Mouse (Mus musculus) heart, adult 2 months (tissue): ENCODE results near the gene Zfp58. TPM values are rescaled to one million over a fixed set of nuclear protein-coding genes. Genes with fewer than 3 reads are reported as not detected.
A peak's percentile ranks its signal among the peaks of the same experiment; 100 is the strongest.

ENCODE experiments used
- DNase-seq, 2 experiments: peaks; one replicate each; pipeline ENCODE4 v3.0.0; 2021
- H3K27ac ChIP-seq: fragments of 200-600 bp; 2 replicates; pipeline ENCODE4 v1.8.1; 2022
- H3K27me3 ChIP-seq: fragments of 200-500 bp; 2 replicates; pipeline ENCODE4 v1.6.1; 2012; ENCODE audit warnings: mild to moderate bottlenecking, low read length, inconsistent platforms, mixed read lengths; ENCODE audit not compliant: control insufficient read depth, insufficient read depth
- H3K36me3 ChIP-seq: fragments of 200-500 bp; 2 replicates; pipeline ENCODE4 v1.6.1; 2012; ENCODE audit warnings: low read length, inconsistent platforms; ENCODE audit not compliant: control insufficient read depth, insufficient read depth
- H3K4me1 ChIP-seq: fragments of 200-500 bp; 2 replicates; pipeline ENCODE4 v1.6.1; 2011; ENCODE audit warnings: low read length; ENCODE audit not compliant: control insufficient read depth, insufficient read depth
- H3K4me3 ChIP-seq: fragments of 200-600 bp; 2 replicates; pipeline ENCODE4 v1.8.1; 2022
- H3K79me2 ChIP-seq: fragments of 200-500 bp; replicated peaks from 2 replicates; pipeline ENCODE4 v1.6.1; 2012; ENCODE audit warnings: mild to moderate bottlenecking, inconsistent platforms, low read length, moderate library complexity, mixed read lengths; ENCODE audit not compliant: control insufficient read depth, insufficient read depth
- H3K9ac ChIP-seq: fragments of 200-500 bp; 2 replicates; pipeline ENCODE4 v1.6.1; 2012; ENCODE audit warnings: low read depth, mild to moderate bottlenecking, control low read depth, inconsistent platforms, low read length, mixed read lengths
- CTCF ChIP-seq: fragments of 200-600 bp; IDR thresholded peaks from 2 replicates; pipeline ENCODE4 v1.8.1; 2022; ENCODE audit warnings: antibody characterized with exemption, mild to moderate bottlenecking, moderate library complexity
- EP300 ChIP-seq: fragments of 200-500 bp; IDR thresholded peaks from 2 replicates; pipeline ENCODE4 v1.6.1; 2011; ENCODE audit warnings: low read depth, low read length, control low read depth; ENCODE audit not compliant: insufficient read depth
- POLR2A ChIP-seq: fragments of 200-500 bp; IDR thresholded peaks from 2 replicates; pipeline ENCODE4 v1.6.1; 2011; ENCODE audit warnings: mild to moderate bottlenecking, low read depth, low read length, control low read depth; ENCODE audit not compliant: insufficient read depth
- WGBS: fragments of 180-500 bp; shearing (Covaris S2); methylation state at CpG from one replicate; pipeline ENCODE4 v1.1.7; 2018; 5-methylcytosine and 5-hydroxymethylcytosine counted together
- intact Hi-C: fragments of 180-260 bp; cut with DNase I; formaldehyde crosslinking; loops from one replicate; pipeline ENCODE4 v1.15.1; 2025
- long read RNA-seq: library from polyadenylated mRNA; stranded (forward); transcript quantifications from one replicate; pipeline ENCODE4 v2.0.0, GENCODE M21; 2021
- polyA plus RNA-seq: library from polyadenylated mRNA; depleted of rRNA; stranded (reverse); fragments of >200 nt; gene quantifications from 2 replicates; pipeline ENCODE4 v1.2.3, GENCODE M21; 2012; rRNA removed
- total RNA-seq, 2 experiments: library from RNA; stranded (reverse); gene quantifications; 2 replicates each; pipeline ENCODE4 v1.2.3; 2021

Zfp58 gene
- total RNA-seq: 1 to 10 TPM; 3.7 to 4.4 TPM
- 0.80 and 1.8 TPM in 2 replicates for polyA plus RNA-seq
- long read RNA-seq, partial matches to known transcripts: 0 of 2 reads
- long read RNA-seq, other reads (novel, unspliced or antisense): 0 of 2 reads

DNA sequence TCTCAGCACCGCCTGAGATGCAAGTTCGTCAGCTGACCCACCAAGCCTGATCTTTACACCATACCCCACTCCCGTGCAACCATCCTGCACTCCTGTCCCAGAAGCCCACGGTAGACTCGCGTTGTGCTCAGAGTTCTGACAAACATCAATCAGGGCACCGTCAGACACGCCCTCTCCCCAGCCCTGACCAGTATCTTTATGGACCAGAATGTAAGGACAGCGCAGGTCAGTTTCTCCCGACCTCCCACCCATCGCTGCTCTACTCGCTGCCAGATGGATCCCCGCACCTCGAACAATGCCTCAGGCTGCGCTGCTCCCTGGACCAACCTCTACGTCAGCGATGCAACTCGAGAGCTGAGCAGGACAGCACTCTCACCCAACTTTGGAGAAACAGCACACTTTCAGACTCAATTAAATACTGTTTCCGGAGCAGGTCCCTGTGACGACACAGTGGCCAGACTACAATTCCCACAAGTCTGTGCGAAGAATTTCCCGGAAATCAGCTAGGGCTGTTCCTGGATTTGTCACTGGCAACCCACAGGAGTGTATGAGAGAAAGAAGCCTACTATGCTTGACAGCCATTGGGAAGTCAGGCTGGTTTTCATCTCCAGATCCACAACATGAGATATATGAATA lies at the start of gene Zfp58:
Gene Zfp58 (minus strand): TSS at position 472 of the 636 bp plus-strand sequence.
- Histone ChIP-seq H3K79me2 (no peaks in the 10 kb centered on the region), H3K27ac (peak within 1 kb of the TSS; percentile 74), H3K27me3 (no peaks in the 10 kb centered on the region), H3K36me3 (no peaks in the 10 kb centered on the region), H3K4me3 (peak within 1 kb of the TSS; percentile 69), H3K4me1 (no peaks in the 10 kb centered on the region), H3K9ac (peak within 1 kb of the TSS; percentile 83)
- peak; percentile 78 for TF ChIP-seq POLR2A
- TF ChIP-seq CTCF: no peak
- 0 out of 2 replicates have a peak, but pooled peaks have one; percentile 28 for TF ChIP-seq EP300
- intact Hi-C loops: loop anchor here (1.0 to 5.0 kb wide), 3 partner anchors 15 to 257 kb away; partner anchors contain the start of genes Gm26965, Zfp85, Zfp87 and Zfp874b
- under 1% methylated on average over 22 of the region's 22 CpGs for WGBS
- DNase-seq: peak; percentile 88

DNA sequence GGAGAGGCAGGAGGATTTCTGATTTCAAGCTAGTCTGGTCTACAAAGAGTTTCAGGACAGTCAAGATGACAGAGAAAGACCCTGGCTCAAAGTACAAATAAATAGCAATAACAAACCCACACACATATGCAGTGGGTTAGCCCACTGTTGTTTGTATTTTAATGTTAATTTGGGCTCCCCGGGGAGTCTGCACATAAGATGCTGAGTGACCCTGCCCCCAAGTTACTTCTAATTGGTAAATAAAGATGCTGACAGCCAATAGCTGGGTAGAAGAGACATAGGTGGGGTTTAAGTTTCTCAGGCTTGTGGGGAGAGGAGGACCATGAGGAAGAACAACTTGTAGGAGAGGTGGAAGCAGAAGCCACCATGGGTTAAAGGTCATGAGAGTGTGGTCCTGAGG lies 45.6 kb upstream of the Zfp58 start:
- 87% methylated on average over 1 of the region's 1 CpGs for WGBS
- intact Hi-C loops: no loop called here
- H3K36me3 ChIP-seq: peaks cover 9% of the 10 kb centered on the region

GRCm38 (mm10) chr13:67527049-67527730 lies 26.8 kb upstream of the Zfp58 start:
- H3K4me3 ChIP-seq: no peak overlapping the region
- H3K9ac ChIP-seq: no peak overlapping the region
- no peaks in the 10 kb centered on the region for H3K27me3 ChIP-seq
- no peak for DNase-seq
- no peaks in the 10 kb centered on the region for H3K36me3 ChIP-seq
- peaks cover 2% of the 10 kb centered on the region; the same call in 1 of the 2 replicates for H3K79me2 ChIP-seq
- H3K27ac ChIP-seq: no peak overlapping the region
- 77% methylated on average over 3 of the region's 3 CpGs for WGBS
- intact Hi-C loops: loop anchor here (2.0 to 10.0 kb wide), 5 partner anchors 26 to 422 kb away; partner anchors contain the start of genes Gm28044, Gm28557, Zfp595 and Zfp748
- peaks cover 1% of the 10 kb centered on the region for H3K4me1 ChIP-seq
- TF ChIP-seq POLR2A: no peak
- TF ChIP-seq CTCF: no peak
- no peak for TF ChIP-seq EP300

More for the DNA sequence above, 45.6 kb upstream of the Zfp58 start:
- H3K27me3 ChIP-seq: no peaks in the 10 kb centered on the region
- H3K79me2 ChIP-seq: 0 out of 2 replicates have a peak, but pooled peaks cover 2% of the 10 kb centered on the region
- no peak for DNase-seq
- H3K9ac ChIP-seq: no peak overlapping the region
- no peaks in the 10 kb centered on the region for H3K4me1 ChIP-seq
- no peak for TF ChIP-seq POLR2A
- no peak for TF ChIP-seq CTCF
- no peak overlapping the region for H3K4me3 ChIP-seq
- no peak overlapping the region for H3K27ac ChIP-seq

GRCm38 (mm10) chr13:67525753-67526410 lies 25.5 kb upstream of the Zfp58 start, which contains the start of the genes Gm26965 and Zfp87:
Gene Gm26965, minus strand, starts transcription at chr13:67526151.
Gene Zfp87, minus strand, starts transcription at chr13:67526177.
- H3K4me3 ChIP-seq: peak within 1 kb of the TSS; percentile 69
- intact Hi-C loops: loop anchor here (1.0 to 10.0 kb wide), 8 partner anchors 26 to 421 kb away; partner anchors contain the start of genes Gm28044, Gm28557, Zfp58 and Zfp595
- DNase-seq: peak; percentile 93 to 94
- H3K27ac ChIP-seq: peak within 1 kb of the TSS; percentile 71
- WGBS: under 1% methylated on average over 27 of the region's 27 CpGs
- peaks cover 1% of the 10 kb centered on the region for H3K4me1 ChIP-seq
- H3K27me3 ChIP-seq: no peaks in the 10 kb centered on the region
- peaks cover 2% of the 10 kb centered on the region; the same call in 1 of the 2 replicates for H3K79me2 ChIP-seq
- TF ChIP-seq CTCF: no peak
- peak; percentile 79 for TF ChIP-seq EP300
- peak; percentile 94 for TF ChIP-seq POLR2A
- peak within 1 kb of the TSS; percentile 87 for H3K9ac ChIP-seq
- H3K36me3 ChIP-seq: no peaks in the 10 kb centered on the region

- TF ChIP-seq CTCF (no peak), POLR2A (no peak), EP300 (no peak)
- no peak overlapping the region; the same call in 1 of the 2 replicates for H3K4me3 ChIP-seq
- H3K27me3 ChIP-seq: no peaks in the 10 kb centered on the region
- 74% methylated on average over 1 of the region's 1 CpGs for WGBS
- no peak overlapping the region for H3K9ac ChIP-seq
- no peak for DNase-seq
- no peak overlapping the region for H3K27ac ChIP-seq
- intact Hi-C loops: loop anchor here (1.0 to 5.0 kb wide), 3 partner anchors 16 to 256 kb away; partner anchors contain the start of genes Gm26965, Zfp85, Zfp87 and Zfp874b
- no peaks in the 10 kb centered on the region for H3K4me1 ChIP-seq
- no peaks in the 10 kb centered on the region for H3K79me2 ChIP-seq
- no peaks in the 10 kb centered on the region for H3K36me3 ChIP-seq
Measured at GRCm38 (mm10) chr13:67500908-67501307, 553 bp upstream of the Zfp58 start.
